Mouse (Mus musculus) myocyte (in vitro differentiated cells): ENCODE measurements around the gene Irs2.

Experiments used
- CEBPB ChIP-seq: IDR thresholded peaks from 2 replicates; pipeline ENCODE4 v1.6.1; 2011; ENCODE audit warnings: mild to moderate bottlenecking, moderate library complexity; ENCODE audit not compliant: poor library complexity, insufficient read depth, severe bottlenecking
- MAX ChIP-seq: IDR thresholded peaks from one replicate; pipeline ENCODE4 v1.6.1; 2011; ENCODE audit warnings: low read depth, mild to moderate bottlenecking, control low read depth
- MYOG ChIP-seq, 3 experiments: IDR thresholded peaks; one replicate each; pipeline ENCODE4 v1.6.1; 2011; ENCODE audit warnings: control low read depth in 2 of 3, low read depth in 2 of 3, mild to moderate bottlenecking in 2 of 3; ENCODE audit not compliant: insufficient read length in 2 of 3, control insufficient read depth in 1 of 3, insufficient read depth in 1 of 3
- POLR2A ChIP-seq: IDR thresholded peaks from one replicate; pipeline ENCODE4 v1.6.1; 2011; ENCODE audit warnings: low read depth, mild to moderate bottlenecking, control low read depth, moderate library complexity; ENCODE audit not compliant: insufficient read length
- REST ChIP-seq: IDR thresholded peaks from one replicate; pipeline ENCODE4 v1.6.1; 2011; ENCODE audit warnings: mild to moderate bottlenecking, control low read depth, moderate library complexity; ENCODE audit not compliant: insufficient read depth, insufficient read length
- TCF3 ChIP-seq: IDR thresholded peaks from one replicate; pipeline ENCODE4 v1.6.1; 2011; ENCODE audit warnings: low read depth, control low read depth; ENCODE audit not compliant: insufficient read length
- USF1 ChIP-seq: IDR thresholded peaks from one replicate; pipeline ENCODE4 v1.6.1; 2011; ENCODE audit warnings: low read depth, mild to moderate bottlenecking, control low read depth, moderate library complexity

- no peak for TF ChIP-seq POLR2A
- no peak for TF ChIP-seq REST
- no peak for TF ChIP-seq MAX
- TF ChIP-seq USF1: no peak
- no peak for TF ChIP-seq TCF3
- no peak for TF ChIP-seq CEBPB
- no peak for TF ChIP-seq MYOG (IDR thresholded peaks at IDR 0.05; ENCODE audit: control insufficient read depth in 1 of 3, insufficient read depth in 1 of 3, insufficient read length in 2 of 3, low read depth in 2 of 3)
Measured at GRCm38 (mm10) chr8:10978377-10978776, 29.9 kb downstream of the Irs2 start.
